Mouse (Mus musculus) ZHBTc4 (cell line): Measurements from ENCODE around the gene Phactr3.
A peak's percentile ranks its signal among the peaks of the same experiment; 100 is the strongest.
"Not testable (repeated sequence)": the region's sequence is repeated elsewhere in the genome, so short reads cannot be mapped to it uniquely, and the experiment has no call there.

ENCODE experiments used
- DNase-seq: peaks from one replicate; pipeline ENCODE4 v3.0.0-alpha.2; 2011; ENCODE audit warnings: low read depth, low spot score

The Phactr3 gene

GRCm38 (mm10) chr2:178326750-178327465 is 208.1 kb downstream of the Phactr3 start:
- DNase-seq: no peak

GRCm38 (mm10) chr2:178327466-178328040 is 208.8 kb downstream of the Phactr3 start:
- DNase-seq: peak; percentile 81

GRCm38 (mm10) chr2:178329551-178329950 is 210.8 kb downstream of the Phactr3 start:
- DNase-seq: no peak

- peak; percentile 13 for DNase-seq
These were observed 211.2 kb downstream of the Phactr3 start for GRCm38 (mm10) chr2:178329986-178330385.

GRCm38 (mm10) chr2:178337878-178338277 is 219.1 kb downstream of the Phactr3 start:
- peak; percentile 25 for DNase-seq

- no peak for DNase-seq
These were observed 220.3 kb downstream of the Phactr3 start for GRCm38 (mm10) chr2:178339044-178339443.

GRCm38 (mm10) chr2:178342105-178342504 is 223.3 kb downstream of the Phactr3 start:
- not testable (repeated sequence) for DNase-seq

- DNase-seq: no peak
These were observed 223.8 kb downstream of the Phactr3 start for GRCm38 (mm10) chr2:178342597-178342996.
